Mouse (Mus musculus) cerebellum, postnatal 25 days (tissue): ENCODE data around the gene Hnrnpu.
"Not testable (repeated sequence)": the region's sequence is repeated elsewhere in the genome, so short reads cannot be mapped to it uniquely, and the experiment has no call there.

Experiments
- DNase-seq, 2 experiments: peaks; one replicate each; pipeline ENCODE4 v3.0.0; 2021; ENCODE audit warnings: mixed read lengths in 2 of 2

Gene Hnrnpu

GRCm38 (mm10) chr1:178309487-178309886 lies 28.1 kb downstream of the Hnrnpu start:
- DNase-seq = no peak

DNA sequence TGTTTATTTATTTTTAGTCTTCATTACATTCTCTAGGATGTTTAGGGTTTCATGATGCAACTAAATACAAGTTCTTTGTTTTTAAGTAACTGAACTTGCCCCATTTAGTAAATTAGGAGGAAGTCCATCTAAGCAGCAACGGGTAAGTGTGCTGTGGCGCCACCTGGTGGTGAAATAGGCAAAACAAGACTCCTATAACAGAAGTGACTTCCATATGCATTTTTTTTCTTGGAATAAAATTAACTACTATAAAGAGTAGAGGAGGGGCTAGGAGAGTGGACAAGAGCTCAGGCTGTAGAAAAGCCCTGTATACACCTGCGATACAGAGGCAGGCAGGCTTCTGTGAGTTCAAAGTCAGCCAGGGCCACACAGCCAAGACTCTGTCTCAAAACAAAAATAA lies 34.2 kb downstream of the Hnrnpu start:
- peak; percentile 70 to 85 for DNase-seq

DNA sequence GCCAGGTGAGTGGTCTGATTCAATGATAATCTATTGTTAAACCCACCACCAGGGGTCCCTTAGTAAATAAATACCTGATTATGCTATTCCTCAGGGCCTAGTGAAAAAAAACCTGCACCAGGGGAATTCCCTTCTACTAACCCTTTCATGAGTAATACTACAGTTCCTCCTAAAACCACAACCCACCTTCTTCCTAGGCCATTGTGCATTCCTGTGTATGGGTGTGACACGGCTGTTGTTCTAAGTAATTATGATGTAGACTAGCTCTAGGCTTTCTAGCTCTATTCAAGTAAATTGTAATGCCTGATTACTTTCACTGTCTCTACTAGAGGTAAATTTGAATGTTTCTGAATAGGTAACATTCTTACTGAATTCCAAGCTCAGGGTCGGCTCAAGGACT lies 36.3 kb downstream of the Hnrnpu start:
- DNase-seq = not testable (repeated sequence)

DNA sequence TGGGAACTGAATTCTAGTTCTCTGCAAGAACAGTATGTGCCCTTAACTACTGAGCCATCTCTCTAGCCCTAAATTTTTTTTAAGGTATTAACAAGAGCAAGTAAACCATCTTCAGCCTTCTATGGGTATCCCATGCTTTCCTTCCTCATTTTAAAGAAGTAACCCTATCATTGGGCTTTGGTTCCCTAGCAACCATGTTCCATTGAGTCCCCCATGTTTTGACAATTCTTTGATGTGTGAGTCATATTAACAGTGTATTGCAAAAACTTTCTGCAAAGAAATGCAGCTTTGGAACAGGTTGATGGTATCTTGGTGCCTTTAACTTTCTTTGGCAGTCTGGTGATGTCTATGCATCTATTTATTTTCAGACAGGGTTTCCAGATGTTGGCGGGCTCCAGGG lies 43.5 kb downstream of the Hnrnpu start:
- DNase-seq = no peak

DNA sequence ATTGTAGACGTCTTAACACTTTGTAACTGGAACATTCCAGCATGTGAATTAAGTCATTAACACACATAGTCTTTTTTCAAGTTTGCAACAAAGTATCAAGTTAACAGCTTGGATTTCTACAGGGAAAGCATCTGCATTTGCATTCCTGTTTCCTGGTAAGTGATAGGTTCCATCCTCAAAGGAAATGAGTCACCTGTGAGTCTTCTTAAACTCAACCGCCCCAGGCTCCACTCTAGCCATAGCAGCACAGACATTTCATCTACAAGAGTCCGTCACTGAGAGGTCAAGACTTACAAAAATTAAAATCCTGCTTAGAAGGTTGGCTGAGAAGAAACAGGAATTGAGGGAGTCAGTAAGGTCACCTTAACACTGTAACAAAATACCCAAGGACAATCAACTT lies 45.9 kb downstream of the Hnrnpu start:
- DNase-seq = no peak

- DNase-seq = no peak
Measured at GRCm38 (mm10) chr1:178287601-178288176, 49.9 kb downstream of the Hnrnpu start.

GRCm38 (mm10) chr1:178283946-178284720 lies 53.5 kb downstream of the Hnrnpu start:
- no peak for DNase-seq

GRCm38 (mm10) chr1:178283314-178283713 lies 54.3 kb downstream of the Hnrnpu start:
- not testable (repeated sequence) for DNase-seq

DNA sequence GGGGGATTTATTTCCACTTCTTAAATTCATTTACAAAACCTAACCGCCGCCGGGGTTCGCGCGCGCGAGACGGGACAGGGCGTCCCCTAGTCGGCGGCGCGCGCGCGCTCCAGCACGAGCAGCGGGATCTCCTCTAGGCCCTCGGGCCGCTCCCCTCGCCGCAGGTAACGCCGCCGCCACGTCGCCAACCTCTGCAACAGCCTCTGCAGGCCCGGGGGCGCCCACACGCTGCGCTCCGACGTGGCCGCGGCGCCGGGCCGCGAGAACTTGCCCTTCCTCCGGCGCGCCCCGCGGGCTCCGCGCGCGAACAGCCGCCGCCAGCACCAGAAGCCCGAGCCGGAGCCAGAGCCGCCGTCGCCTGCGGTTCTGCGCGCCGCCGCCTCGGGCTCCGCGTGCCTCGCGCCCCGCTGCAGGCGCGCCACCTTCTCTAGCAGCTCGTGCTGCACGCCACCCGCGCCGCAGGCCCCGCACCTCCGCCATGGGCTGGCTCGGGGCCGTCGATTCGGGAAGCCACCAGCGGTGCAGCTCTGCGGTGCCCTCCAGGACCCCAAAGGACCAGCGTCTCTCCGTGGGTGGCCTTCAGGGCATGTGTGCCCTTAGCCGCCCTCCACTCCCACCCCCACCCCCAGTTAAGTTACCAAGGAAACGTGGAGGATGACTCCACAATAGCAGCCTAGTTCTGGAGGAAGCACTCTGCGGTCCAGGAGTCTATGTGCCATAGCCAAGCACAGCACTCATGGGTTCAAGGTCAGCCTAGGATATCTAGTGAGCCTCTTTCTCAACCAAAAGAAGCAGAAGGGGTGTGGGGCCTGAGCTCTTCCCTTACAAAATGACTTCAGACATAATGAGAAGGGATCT lies 61.3 kb downstream of the Hnrnpu start:
- DNase-seq = peak; percentile 84 to 86

DNA sequence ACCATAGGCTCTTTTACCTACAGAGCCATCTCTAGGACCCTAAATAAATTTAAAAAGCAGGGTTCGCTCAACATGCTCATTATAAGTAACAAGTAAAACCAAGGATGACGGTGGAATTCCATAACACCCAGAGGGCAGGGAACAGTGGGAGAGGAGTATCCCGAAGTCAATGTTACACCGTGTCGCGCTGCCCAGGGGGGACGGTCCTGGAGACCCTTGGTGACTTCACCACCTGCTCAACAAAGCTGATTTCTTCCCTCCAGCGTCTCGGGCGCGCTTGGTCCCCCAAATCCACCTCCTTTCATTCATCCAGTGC lies 61.9 kb downstream of the Hnrnpu start:
- DNase-seq = no peak

- DNase-seq = no peak
Measured at GRCm38 (mm10) chr1:178275174-178275730, 62.3 kb downstream of the Hnrnpu start.
